Mouse (Mus musculus) heart, embryonic 14.5 days (tissue): Measurements from ENCODE around the gene Tgfbr2. TPM values are rescaled to one million over a fixed set of nuclear protein-coding genes. Genes with fewer than 3 reads are reported as not detected.

Experiments used
- ATAC-seq: fragments of 200-750 bp; cut with Nextera tagmentation; 2 replicates; pipeline ENCODE4 v1.8.0; 2017; ENCODE audit warnings: low read depth, moderate TSS enrichment; ENCODE audit not compliant: insufficient number of reproducible peaks, insufficient read depth, low FRiP score
- H3K27ac ChIP-seq, 2 experiments: fragments of 200-500 bp in 1 of 2; fragments of 300-500 bp in 1 of 2; sonication (generic) in 1 of 2; replicated peaks in 1 of 2; 2 replicates each; pipeline ENCODE4 v1.5.1; 2012 to 2014; ENCODE audit warnings: low read depth in 2 of 2, low read length in 2 of 2, control low read depth in 1 of 2, mild to moderate bottlenecking in 1 of 2, mixed read lengths in 1 of 2; ENCODE audit not compliant: control insufficient read depth in 1 of 2, insufficient read depth in 1 of 2
- H3K27me3 ChIP-seq: fragments of 300-500 bp; sonication (generic); 2 replicates; pipeline ENCODE4 v1.6.1; 2014; ENCODE audit warnings: mild to moderate bottlenecking, low read length, control low read depth; ENCODE audit not compliant: control insufficient read depth, insufficient read depth
- H3K36me3 ChIP-seq: fragments of 300-500 bp; sonication (generic); 2 replicates; pipeline ENCODE4 v1.6.1; 2014; ENCODE audit warnings: mild to moderate bottlenecking, control low read depth, low read length, mixed read lengths; ENCODE audit not compliant: control insufficient read depth, insufficient read depth
- H3K4me1 ChIP-seq, 2 experiments: fragments of 200-500 bp in 1 of 2; fragments of 300-500 bp in 1 of 2; sonication (generic) in 1 of 2; 2 replicates each; pipeline ENCODE4 v1.6.1; 2012 to 2014; ENCODE audit warnings: low read length in 2 of 2, control low read depth in 1 of 2, mixed read lengths in 1 of 2; ENCODE audit not compliant: control insufficient read depth in 2 of 2, insufficient read depth in 2 of 2
- H3K4me2 ChIP-seq: fragments of 300-500 bp; sonication (generic); 2 replicates; pipeline ENCODE4 v1.6.1; 2014; ENCODE audit warnings: mild to moderate bottlenecking, low read length
- H3K4me3 ChIP-seq, 2 experiments: fragments of 200-500 bp in 1 of 2; fragments of 300-500 bp in 1 of 2; sonication (generic) in 1 of 2; 2 replicates each; pipeline ENCODE4 v1.5.1; 2012 to 2014; ENCODE audit warnings: low read length in 2 of 2, mild to moderate bottlenecking in 2 of 2, control low read depth in 1 of 2, low read depth in 1 of 2, moderate library complexity in 1 of 2; ENCODE audit not compliant: control insufficient read depth in 1 of 2, insufficient read depth in 1 of 2
- H3K9ac ChIP-seq: fragments of 300-500 bp; sonication (generic); 2 replicates; pipeline ENCODE4 v1.6.1; 2014; ENCODE audit warnings: mild to moderate bottlenecking, low read length
- H3K9me3 ChIP-seq: fragments of 300-500 bp; sonication (generic); 2 replicates; pipeline ENCODE4 v1.6.1; 2016; ENCODE audit warnings: low read length, control low read depth; ENCODE audit not compliant: control insufficient read depth
- WGBS: fragments of 180-500 bp; shearing (Covaris S2); extraction: QIAGEN DNeasy Blood & Tissue Kit; methylation state at CpG from one replicate; pipeline ENCODE4 v1.1.7; 2014; 5-methylcytosine and 5-hydroxymethylcytosine counted together
- polyA plus RNA-seq: library from polyadenylated mRNA; unstranded; fragments of >200 nt; fragmentation: Nextera tagmentation; extraction: Ambion mirVana; gene quantifications from 2 replicates; pipeline ENCODE4 v1.2.1, GENCODE M21; 2014

Tgfbr2 gene
- polyA plus RNA-seq, 1 experiment from 2014 or later, result 24.6 TPM

- H3K4me1 ChIP-seq, result peaks cover 5% of the 10 kb centered on the region in 2 experiments; a peak in 1 of 4 replicates
- no peak overlapping the region for H3K4me3 ChIP-seq
- no peak overlapping the region for H3K4me2 ChIP-seq
These were observed 44.3 kb upstream of the Tgfbr2 start for GRCm38 (mm10) chr9:116219234-116220158.

DNA sequence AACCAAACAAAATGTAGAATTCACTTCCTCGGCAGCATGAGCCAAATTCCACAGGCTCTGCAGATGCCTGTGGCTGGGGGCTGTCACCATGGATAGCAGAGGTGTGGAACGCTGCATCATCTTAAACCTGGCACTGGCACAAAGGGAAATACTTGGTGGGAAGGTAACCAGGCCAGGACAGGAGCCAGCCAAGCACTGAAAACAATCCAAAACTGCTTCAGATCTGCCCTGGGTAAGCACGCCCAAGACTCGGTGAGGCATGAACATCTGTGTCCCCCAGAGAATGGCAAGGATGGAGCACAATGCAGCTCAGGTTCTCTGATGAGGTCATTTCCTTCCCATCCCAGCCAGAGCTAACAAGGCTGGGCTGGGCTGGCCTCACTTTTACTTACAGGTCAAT is 43.6 kb upstream of the Tgfbr2 start:
- no peaks in the 10 kb centered on the region for H3K27me3 ChIP-seq
- no peak overlapping the region for H3K9ac ChIP-seq
- H3K4me2 ChIP-seq, result no peak overlapping the region
- peak; percentile 63; the same call in 1 of the 2 replicates for ATAC-seq
- peak overlapping the region; percentile 69; a peak in 3 of 4 replicates for H3K27ac ChIP-seq
- peaks cover 7 to 10% of the 10 kb centered on the region in 2 experiments for H3K4me1 ChIP-seq
- H3K4me3 ChIP-seq, result no peak overlapping the region
- no peaks in the 10 kb centered on the region for H3K9me3 ChIP-seq
- 44% methylated on average over 4 of the region's 4 CpGs for WGBS
- no peaks in the 10 kb centered on the region for H3K36me3 ChIP-seq

More at GRCm38 (mm10) chr9:116219234-116220158, 44.3 kb upstream of the Tgfbr2 start:
- Histone ChIP-seq H3K36me3 (no peaks in the 10 kb centered on the region), H3K27me3 (no peaks in the 10 kb centered on the region), H3K9ac (no peak overlapping the region), H3K9me3 (no peaks in the 10 kb centered on the region), H3K27ac (peak overlapping the region; percentile 58 to 69; a peak in 2 of 4 replicates)
- 77% methylated on average over 9 of the region's 9 CpGs for WGBS
- no peak for ATAC-seq

- Histone ChIP-seq H3K9me3 (no peaks in the 10 kb centered on the region), H3K36me3 (no peaks in the 10 kb centered on the region), H3K9ac (no peak overlapping the region), H3K27me3 (no peaks in the 10 kb centered on the region), H3K4me1 (peaks cover 17 to 27% of the 10 kb centered on the region in 2 experiments), H3K27ac (no peak overlapping the region), H3K4me3 (no peak overlapping the region), H3K4me2 (no peak overlapping the region)
- no peak for ATAC-seq
- WGBS, result 89% methylated on average over 7 of the region's 7 CpGs
These were observed 41.9 kb upstream of the Tgfbr2 start for GRCm38 (mm10) chr9:116217099-116217498.

GRCm38 (mm10) chr9:116216677-116217076 is 41.5 kb upstream of the Tgfbr2 start:
- Histone ChIP-seq H3K27ac (no peak overlapping the region), H3K9me3 (no peaks in the 10 kb centered on the region), H3K4me3 (no peak overlapping the region), H3K36me3 (no peaks in the 10 kb centered on the region), H3K9ac (no peak overlapping the region), H3K4me1 (peaks cover 15 to 28% of the 10 kb centered on the region in 2 experiments), H3K27me3 (no peaks in the 10 kb centered on the region), H3K4me2 (no peak overlapping the region)
- 72% methylated on average over 10 of the region's 10 CpGs for WGBS
- no peak for ATAC-seq

GRCm38 (mm10) chr9:116214296-116214695 is 39.1 kb upstream of the Tgfbr2 start:
- Histone ChIP-seq H3K9me3 (no peaks in the 10 kb centered on the region), H3K9ac (no peak overlapping the region), H3K4me3 (no peak overlapping the region), H3K36me3 (no peaks in the 10 kb centered on the region), H3K4me1 (peaks cover 15 to 28% of the 10 kb centered on the region in 2 experiments), H3K4me2 (no peak overlapping the region), H3K27me3 (no peaks in the 10 kb centered on the region), H3K27ac (peak overlapping the region in 1 of 2 experiments; percentile 50; a peak in 1 of 4 replicates)
- WGBS, result 77% methylated on average over 6 of the region's 6 CpGs
- ATAC-seq, result no peak

- H3K27ac ChIP-seq, result peak overlapping the region; percentile 25 to 50
- H3K9me3 ChIP-seq, result no peaks in the 10 kb centered on the region
- no peaks in the 10 kb centered on the region for H3K27me3 ChIP-seq
- no peak overlapping the region for H3K4me2 ChIP-seq
- ATAC-seq, result 0 out of 2 replicates have a peak, but pooled peaks have one; percentile 26
- no peak overlapping the region for H3K4me3 ChIP-seq
- no peak overlapping the region for H3K9ac ChIP-seq
- WGBS, result 47% methylated on average over 8 of the region's 8 CpGs
- no peaks in the 10 kb centered on the region for H3K36me3 ChIP-seq
- peaks cover 13 to 23% of the 10 kb centered on the region in 2 experiments for H3K4me1 ChIP-seq
These were observed 37.9 kb upstream of the Tgfbr2 start for GRCm38 (mm10) chr9:116212915-116213619.

DNA sequence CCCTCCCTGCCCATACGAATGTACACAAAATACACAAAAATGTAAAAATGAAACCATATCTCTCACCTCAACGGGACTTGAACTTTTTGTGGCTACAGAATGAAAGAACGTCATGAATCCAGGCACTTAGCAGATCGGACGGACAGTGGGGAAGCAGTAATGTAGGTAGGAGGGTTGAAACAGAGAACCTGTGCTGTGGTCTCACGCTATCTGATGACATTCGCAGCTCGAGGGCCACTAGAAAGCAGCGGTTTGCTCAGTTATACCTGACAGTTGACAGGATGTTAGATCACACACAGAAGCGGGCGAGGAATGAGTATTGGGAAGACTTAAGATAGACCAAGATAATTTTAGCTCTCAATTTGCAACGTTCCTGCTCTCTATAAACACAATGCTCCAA is 36.9 kb upstream of the Tgfbr2 start:
- H3K4me1 ChIP-seq, result peaks cover 13 to 23% of the 10 kb centered on the region in 2 experiments
- H3K9ac ChIP-seq, result no peak overlapping the region
- H3K36me3 ChIP-seq, result no peaks in the 10 kb centered on the region
- H3K27ac ChIP-seq, result no peak overlapping the region; a peak in 1 of 4 replicates
- H3K4me3 ChIP-seq, result no peak overlapping the region
- H3K27me3 ChIP-seq, result no peaks in the 10 kb centered on the region
- no peak overlapping the region for H3K4me2 ChIP-seq
- no peaks in the 10 kb centered on the region for H3K9me3 ChIP-seq
- WGBS, result 61% methylated on average over 12 of the region's 12 CpGs
- no peak for ATAC-seq
